Mouse (Mus musculus) ovary, postnatal 36 days (tissue): ENCODE measurements around the gene Aars2.
A peak's percentile ranks its signal among the peaks of the same experiment; 100 is the strongest.

Experiments used
- DNase-seq: peaks from one replicate; pipeline ENCODE4 v3.0.0; 2022; ENCODE audit warnings: low spot score, mixed read lengths

Gene Aars2

DNA sequence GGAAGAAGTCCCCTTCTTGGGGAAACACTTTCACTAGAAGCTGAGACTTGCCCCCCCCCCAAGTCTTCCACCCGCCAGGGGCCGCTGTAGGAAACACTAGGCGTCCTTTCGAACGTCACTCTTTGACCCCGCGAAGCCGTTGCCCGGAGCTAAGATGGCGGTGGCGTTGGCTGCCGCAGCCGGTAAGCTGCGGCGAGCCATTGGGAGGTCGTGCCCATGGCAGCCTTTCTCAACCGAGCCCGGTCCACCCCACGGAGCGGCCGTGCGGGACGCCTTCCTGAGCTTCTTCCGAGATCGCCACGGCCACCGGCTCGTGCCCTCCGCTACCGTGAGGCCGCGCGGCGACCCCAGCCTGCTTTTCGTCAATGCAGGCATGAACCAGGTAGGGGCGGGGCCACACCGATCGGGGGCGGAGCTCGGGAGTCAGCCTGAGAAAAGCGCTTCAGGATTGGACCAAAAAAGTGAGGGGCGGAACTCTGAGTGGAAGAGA is at the start of gene Aars2:
TSS of gene Aars2 (plus strand) at position 142 of the 490 bp plus-strand sequence.
- peak; percentile 91 for DNase-seq

DNA sequence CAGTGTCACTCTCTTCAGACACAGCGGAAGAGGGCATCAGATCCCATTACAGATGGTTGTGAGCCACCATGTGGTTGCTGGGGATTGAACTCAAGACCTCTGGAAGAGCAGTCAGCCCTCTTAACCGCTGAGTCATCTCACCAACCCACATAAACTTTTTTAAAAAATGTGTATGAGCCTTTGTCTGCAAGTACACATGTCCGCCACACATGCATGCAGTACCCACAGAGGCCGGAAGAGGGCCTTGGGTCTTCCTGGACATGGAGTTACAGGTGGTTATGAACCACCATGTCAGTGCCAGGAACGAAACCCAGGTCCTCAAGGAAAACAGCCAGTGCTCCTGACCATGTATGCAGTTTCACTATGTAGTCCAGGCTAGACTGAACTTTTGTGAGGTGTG is 49.2 kb upstream of the Aars2 start:
- DNase-seq = no peak

DNA sequence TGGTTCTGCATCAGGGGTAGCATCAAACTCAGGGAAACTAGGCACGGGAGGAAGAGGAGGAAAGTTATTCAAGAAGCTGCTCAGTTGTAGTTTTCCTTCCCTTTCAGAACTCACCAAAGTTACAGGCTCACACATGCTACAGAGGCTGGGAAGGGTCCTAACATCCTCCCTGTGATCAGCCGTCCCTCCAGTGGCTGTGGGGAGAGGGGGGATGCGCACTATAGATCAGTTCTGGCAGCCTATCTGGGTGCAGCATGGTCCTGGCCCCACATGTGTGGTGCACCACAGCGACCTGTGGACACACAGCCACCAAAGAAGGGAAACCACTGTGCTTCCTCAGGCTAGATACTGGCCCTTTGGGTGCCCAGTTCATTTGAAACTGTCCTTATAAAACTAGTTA is 48.1 kb upstream of the Aars2 start:
- no peak for DNase-seq

DNA sequence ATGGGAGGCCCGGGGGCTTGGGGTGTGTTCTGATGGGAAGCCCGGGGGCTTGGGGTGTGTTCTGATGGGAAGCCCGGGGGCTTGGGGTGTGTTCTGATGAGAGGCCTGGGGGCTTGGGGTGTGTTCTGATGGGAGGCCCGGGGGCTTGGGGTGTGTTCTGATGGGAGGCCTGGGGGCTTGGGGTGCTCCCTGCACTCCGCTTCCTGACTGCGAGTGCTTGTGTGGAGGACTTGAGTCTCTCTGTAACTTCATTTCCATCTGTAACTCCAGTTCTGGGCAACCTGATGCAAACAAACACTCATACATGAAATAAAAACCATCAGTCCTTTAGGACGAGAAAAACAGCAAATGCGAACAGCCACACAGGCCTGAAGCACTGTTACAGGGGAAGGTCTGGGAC is 47.6 kb upstream of the Aars2 start:
- DNase-seq = no peak

DNA sequence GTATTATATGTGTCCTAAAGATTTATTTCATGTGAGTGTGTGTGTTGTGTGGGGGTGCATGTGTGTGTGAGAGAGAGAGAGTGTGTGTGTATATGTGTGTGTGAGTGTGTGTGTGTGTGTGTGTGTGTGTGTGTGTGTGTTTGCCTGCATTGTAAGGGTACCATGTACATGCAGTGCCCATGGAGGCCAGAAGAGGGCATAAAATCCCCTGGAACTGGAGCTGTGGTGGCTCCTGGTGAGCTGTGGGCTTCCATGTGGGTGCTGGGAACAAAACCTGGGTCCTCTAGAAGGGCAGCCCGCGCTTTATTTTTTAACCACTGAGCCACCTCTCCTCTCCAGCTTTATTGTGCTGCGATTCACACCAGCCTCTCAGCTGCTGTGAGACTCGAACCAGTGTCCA is 44.1 kb upstream of the Aars2 start:
- DNase-seq = no peak

DNA sequence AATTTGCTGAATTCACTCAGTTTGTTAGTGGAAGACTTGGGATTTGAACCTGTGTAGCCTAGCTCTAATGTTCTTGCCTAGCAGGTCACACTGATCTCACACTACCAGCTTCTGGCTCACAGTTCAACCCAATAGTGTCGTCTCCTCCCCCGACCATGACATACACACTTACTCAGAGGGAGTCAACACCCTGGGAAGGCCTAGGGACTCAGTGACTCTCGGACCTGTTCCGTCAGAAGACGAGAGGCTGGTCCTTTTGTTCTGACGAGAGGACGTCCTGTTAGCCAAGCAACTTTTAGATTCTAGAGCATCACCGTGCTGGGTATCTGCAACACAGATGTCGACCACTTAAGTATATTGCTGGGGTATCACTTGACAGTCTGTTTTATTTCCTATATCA is 42.4 kb upstream of the Aars2 start:
- no peak for DNase-seq

DNA sequence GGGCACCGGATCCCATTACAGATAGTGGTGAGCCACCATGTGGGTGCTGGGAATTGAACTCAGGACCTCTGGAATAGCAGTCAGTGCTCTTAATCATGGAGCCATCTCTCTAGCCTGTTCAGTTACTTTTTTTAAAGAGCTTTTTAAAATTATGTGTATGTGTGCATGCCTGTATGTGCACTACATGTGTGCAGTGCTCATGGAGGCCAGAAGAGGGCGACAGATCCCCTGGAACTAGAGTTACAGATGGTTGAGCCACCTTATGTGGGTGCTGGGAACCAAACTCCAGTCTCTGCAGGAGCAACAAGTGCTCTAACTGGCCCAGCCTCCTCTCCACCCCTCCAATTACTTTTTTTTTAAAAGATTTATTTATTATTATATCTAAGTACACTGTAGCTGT is 39.9 kb upstream of the Aars2 start:
- no peak for DNase-seq

DNA sequence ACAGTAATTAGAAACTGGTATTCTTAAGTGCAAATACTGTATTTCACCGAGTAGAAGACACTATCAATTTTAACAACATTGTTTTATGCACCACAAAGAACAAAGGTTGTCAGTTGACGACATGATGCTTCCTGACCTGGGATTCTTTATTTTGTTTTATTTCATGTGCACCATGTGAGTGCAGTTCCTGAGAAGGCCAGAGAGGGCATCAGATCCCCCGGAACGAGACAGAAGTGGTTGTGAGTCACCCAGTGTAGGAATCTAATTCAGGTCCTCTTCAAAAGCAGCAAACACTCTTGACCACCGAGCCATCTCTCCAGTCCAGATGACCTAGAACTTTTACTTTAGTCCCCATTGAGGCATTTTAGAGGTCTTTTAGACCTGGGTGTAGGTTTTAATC is 38.3 kb upstream of the Aars2 start:
- DNase-seq = no peak

DNA sequence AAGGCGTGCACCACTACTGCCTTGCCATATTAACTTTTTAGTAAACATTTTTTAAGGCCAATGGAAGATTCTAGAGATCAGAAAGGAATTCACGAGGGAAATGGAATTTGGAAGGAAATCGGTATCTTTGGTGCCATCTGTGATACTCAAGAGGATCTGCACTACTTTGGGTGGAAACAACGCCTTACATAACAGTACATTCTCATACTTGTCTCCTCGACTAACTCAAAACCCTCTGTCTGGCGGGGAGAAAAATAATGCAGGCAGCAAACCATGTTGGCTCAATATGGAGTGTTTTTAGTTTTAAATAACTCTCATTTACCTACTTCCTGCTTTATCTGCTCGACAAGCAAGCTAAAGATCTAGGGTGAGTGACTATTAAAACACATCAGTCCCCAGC is 35.9 kb upstream of the Aars2 start:
- DNase-seq = no peak

DNA sequence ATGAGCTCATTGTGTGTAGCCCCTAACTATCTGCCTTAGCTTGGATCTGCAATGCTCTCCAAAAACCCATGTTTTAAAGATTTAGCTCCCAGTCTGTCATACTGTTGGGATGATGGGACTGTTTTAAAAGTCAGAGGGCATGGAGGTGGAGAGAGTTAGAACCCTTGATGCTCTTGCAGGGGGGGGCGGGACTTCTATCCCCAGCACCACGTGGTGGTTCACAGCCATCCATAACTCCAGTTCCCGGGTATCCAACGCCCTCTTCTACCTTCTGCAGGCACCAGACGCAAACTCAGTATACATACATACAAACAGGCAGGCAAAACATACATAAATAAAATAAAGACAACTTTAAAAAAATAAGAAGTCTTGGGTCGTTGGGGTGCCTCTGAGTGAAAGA is 33.0 kb upstream of the Aars2 start:
- no peak for DNase-seq

DNA sequence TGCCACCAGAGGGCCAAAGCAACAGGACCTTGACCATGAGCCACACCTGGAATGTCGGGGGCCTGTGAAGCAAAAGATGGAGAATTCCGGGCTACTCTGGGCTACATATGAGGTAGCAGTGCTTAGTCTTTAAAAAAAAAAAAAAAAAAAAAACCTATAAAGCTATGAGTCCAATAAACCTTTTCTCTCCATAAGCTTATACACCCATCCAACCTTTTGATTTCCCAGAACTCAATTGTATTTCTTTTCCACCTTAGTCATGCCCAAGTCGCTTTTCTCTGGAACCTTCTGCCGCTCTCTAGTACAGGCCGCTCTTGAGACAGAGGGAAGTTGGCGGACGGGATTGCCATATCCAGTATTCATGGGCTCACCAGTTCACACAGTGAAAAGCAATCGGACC is 32.5 kb upstream of the Aars2 start:
- no peak for DNase-seq

DNA sequence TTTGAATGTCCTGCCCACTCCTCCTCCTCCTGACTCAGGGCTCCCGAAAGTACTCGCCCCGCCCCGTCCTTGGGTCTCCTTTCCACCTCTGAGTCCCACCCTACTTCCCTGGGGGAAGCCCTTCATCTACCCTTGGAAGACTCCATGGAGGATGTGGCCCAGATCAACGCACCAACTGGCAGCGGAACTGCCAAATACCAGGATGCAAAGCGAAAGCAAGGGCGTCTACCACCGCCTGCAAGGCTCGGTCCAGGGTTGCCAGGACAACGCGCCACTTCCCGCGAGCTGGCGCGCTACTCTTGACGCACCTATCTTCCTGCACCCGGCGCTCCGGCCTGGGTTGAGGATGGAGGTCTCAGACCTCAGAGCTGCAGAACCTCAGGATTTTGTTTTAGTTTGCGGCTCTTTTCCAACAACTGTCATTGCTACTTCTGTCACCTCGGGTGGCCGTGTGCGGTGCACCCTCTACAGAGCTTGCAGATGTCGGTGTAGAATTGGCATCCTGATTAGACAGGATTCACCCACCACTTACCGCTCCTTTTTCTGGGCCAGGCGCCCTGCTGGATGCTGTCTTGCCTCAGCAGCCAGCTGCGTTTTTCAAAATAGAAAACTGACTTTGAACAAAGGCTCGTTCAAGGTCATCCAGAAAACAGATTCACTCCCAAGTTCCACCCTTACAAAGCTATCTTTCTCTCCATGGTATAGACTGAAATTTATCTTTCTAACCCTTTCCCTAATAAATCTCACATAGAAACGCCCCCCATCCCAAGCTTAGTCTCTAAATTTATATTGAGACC is 31.8 kb upstream of the Aars2 start, which contains the start of gene Spats1:
TSS of gene Spats1 (minus strand) at position 747 of the 797 bp plus-strand sequence.
- peak; percentile 62 for DNase-seq

DNA sequence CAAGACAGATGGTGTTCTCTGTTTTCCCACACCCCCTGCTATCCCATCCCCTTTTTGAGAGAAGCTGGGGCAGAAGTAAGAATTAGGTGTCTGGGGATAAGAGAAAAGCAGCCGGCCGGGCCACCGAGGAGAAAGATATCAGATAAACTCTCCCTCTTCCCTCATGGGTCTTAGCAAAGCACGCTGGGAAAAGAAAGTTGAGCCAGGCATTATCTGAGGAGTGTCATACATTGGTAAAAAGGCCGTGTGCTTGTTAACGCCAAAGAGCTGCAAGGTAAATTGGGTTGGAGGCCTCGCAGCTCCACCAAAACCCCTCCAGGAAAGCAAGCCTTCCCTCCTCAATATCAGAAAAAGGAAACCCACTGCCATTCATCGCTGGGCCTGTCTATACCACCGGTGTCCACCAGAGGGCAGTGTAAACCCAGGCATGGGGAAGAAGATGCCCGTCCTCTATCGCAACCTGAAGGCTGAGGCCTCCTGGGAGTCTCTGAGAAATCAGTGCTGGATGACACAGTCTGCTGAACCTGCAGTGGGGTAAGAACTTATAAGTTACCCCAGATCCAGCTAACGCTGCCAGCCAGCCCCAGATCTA is 28.3 kb upstream of the Aars2 start:
- DNase-seq = peak; percentile 77

DNA sequence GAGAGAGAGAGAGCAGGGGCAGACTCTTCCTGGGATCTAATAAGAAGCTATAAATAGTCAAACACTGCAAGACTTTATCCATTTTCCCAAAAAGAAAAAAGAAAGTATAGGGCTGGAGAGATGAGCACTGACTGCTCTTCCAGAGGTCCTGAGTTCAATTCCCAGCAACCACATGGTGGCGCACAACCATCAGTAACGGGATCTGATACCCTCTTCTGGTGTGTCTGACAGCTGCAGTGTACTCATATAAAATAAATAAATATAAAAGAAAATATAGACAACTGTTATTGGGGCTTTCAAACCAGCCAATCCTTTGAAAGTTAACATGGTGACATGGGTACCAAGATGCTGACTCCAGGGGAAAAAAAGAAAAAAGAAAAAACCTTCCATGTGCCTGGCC is 26.2 kb upstream of the Aars2 start:
- no peak for DNase-seq

DNA sequence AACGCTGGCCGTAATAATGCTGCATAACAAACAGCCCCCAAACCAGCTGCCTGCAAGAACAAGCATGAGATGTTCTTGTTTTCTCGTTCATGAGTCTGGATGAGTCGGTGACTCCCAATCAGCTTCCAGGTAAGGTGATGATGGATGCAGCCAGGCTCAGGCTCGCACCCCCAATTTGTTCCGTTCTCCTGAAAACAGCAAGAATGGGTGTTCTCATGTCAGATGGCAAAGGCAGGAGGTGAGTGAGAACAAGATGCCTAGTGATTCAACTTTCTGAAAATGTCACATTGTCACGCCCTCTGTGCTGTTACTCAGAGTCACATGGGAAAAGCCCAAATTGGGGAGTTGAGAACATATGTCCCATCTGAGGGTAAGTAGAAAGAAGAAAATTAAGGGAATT is 21.1 kb upstream of the Aars2 start:
- DNase-seq = no peak

DNA sequence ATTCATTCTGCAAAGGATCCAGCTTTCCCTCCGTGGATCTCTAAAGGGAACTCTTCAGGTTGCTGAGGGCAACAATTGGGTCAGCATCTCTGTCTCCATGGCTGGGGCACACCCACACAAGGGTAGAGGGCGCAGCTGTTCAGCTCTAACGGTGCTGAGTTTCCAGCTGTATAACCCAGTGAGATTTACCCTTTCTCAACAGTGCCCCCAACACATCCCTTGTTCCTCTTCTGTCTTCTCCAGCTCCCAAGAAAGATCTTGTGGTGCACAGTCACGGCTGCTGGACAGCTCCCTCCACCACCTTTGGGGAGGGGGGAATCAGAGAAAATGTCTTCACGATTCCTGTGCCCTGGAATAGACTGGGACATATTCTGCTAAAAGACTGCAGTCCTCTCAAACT is 19.4 kb upstream of the Aars2 start:
- no peak for DNase-seq

DNA sequence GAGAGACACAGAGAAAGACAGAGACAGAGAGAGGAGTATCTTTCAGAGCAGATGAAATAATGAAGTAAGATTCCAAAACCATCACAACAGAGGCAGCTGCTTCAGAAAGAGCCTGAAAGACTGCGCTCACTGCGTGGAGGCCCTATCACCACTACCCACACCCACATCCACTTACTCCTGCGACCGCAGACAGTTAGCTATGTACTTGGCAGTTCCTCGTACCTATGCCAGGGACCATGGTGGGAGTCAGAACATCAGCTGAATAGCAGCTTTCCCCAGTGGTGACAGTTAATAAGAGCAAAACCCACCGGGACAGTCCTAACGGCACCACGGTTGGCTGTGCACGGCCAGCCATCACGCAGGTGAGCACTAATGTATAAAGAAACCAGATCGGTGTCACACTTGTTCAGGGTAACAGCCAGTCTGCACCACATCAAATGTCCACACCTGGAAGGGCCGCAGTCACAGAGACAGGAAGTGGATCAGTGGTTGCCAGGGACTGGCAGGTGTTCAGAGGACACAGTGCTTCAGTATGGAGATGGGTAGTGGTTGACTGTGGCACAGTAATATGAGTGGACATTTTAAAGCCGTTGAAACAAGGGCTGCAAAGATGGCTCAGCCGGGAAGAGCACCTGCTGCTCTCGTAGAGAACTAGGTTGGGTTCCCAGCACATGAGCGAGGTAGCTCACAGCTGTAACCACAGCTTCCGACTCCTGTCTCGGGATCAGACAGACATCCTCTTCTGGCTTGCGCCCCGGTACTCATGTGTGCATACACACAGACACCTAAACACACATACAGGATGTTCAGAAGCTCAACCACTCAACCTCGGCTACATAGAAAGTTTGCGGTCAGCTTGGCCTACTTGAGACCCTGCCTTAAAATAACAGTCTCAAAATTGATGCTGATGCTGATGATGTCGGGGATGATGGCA is 18.1 kb upstream of the Aars2 start:
- DNase-seq = no peak

DNA sequence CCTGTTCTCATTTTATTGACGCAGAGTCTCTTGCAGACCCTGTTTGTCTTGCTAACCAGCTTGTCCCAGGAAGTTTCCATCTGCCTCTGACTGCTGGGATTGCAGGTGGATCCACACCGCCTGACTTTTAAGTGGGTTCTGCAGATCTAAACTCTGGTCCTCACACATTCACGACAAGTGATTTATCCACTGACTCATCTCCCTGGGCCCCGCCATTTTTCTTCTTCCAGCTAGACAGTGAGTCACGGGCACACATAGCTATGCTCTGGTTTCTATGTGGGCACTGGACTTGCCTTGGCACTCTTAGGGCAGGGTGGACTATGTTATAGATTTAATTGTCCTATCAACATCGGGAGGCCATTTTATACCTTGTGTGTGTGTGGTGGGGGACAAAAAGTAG is 16.9 kb upstream of the Aars2 start:
- no peak for DNase-seq

DNA sequence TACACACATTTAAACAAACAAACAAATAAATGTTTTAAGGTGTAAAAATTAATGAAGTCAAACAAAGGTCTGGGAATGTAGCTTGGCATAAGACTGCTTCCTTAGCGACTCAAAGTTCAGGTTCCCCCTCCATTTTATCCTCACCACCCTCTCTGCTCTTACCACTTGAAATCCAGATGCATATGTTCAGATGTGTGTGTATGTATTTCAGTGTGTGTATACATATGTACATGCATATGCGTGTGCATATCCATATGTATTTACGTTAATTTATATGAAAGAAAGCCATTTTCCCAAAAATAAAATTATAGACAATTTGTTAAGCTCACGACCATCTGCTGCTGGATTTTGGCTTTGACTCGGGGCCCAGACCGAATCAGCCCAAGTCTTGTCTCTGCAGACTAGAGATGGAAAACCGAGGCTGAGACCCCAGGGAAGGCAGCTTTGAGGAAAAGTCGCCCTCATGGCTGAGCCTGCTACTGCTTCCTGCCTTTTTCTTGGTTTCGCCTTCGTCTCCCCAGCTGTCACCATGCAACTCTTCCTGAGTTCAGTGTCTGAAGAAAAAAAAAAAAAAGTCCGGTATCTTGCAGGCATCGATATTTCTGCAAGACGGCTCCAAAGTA is 16.0 kb upstream of the Aars2 start:
- no peak for DNase-seq

DNA sequence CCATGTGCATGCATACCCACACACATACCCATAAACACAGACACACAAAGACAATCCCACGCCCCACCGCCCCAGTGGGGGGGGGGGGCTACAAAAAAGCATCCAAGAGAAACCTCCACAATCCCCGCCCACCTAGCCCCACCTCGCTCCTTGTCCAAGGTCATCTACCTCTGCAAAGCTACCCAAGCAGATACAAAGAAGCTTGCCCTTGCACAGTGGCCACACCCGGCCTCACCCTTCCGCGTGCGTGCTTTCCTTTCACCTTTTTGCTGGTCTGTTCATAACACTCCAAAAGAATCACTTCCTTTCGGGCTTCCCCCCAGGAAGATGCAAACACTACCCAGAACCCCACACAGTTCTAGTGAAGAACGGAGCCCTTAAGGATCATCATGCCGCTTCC is 11.2 kb upstream of the Aars2 start:
- no peak for DNase-seq

DNA sequence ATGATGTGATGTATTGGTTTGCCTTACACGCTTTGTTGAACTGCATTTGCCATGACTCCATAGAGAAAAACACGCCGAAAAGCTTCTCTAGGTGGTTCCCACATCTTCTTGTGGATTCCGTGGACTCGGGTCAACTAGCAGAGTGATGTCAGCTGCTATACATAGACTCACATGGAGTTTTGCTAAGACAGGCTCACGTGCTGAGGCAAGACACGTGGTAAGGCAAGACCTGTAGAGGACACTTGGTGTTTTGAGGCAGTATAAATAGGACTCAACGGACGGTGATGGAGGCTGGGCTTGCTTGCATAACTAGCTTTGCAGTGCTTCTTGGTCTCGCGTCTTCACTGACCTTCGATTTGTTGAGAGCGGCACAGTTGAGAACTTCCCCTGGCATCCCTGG is 8.2 kb upstream of the Aars2 start:
- no peak for DNase-seq

DNA sequence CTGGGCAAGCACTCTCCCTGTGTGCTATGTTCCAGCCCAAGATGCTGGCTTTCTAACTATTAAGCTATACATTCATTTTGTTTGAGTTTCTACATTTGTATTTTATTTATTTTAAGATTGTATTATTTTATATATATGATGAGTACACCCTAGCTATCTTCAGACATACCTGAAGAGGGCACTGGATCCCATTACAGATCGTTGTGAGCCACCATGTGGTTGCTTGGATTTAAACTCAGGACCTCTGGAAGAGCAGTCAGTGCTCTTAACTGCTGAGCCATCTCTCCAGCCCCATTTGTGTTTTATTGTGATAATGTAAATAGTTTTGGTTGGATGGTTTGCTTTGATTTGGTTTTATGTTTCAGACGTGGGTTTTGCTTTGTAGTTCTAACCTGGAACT is 7.1 kb upstream of the Aars2 start:
- no peak for DNase-seq
